Mouse (Mus musculus) kidney, adult 9 months (tissue): ENCODE measurements around the gene Prn.
A peak's percentile ranks its signal among the peaks of the same experiment; 100 is the strongest.

ENCODE experiments used
- DNase-seq: peaks from one replicate; pipeline ENCODE4 v3.0.0; 2022

Prn gene

GRCm38 (mm10) chr2:131909683-131910572, at the start of gene Prn, which contains the start of gene Prnp:
Gene Prn (plus strand): TSS chr2:131909957.
Gene Prnp (plus strand): TSS chr2:131909928.
- peak; percentile 89 for DNase-seq

DNA sequence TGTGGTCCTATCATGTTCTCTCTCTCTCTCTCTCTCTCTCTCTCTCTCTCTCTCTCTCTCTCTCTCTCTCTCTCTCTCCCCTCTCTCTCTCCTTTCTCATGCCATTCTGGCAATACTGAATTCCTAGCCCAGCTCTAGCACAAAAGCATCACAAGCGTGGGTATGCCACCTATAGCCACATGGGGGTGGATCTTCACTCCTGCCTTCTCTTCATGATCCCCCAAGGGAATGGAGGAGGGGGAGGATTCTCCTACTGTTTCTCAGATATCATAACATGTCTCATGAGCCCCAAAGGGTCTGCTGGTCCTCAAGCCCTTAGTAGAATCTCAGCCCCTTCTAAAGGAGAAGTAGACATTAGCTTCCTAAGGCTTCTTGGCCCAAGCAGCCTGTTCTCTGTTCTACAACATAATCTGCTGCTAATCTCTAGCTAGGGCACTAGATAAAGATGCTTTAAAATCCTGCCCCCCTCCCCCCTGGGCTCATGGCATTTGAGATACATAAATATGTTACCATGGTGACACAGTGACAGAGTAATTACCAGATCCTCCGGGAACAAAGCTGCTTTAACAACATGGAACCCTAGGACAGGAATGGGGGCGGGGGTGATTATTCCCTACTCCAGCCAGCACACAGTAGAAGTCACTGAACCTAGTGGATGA, 47.0 kb upstream of the Prn start:
- DNase-seq = no peak

DNA sequence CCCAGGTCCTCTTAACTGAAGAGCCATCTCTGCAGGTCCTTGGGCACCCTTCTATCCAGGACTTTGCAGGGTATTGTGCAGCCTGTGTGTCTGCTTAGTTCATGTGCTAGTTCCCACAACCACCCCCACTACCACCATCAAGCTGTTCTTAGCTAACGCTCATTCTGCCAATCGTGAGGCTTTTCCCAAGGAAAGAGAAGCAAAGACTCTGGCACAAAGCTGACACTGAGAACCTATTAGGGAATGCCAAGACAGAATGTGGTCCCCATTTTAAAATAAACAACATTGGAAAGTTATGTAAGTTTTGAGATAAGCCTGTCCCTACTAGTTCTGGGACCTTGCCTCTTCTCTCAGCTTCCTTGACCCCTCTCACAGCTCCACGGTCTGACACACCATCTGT, 46.3 kb upstream of the Prn start:
- DNase-seq = no peak

GRCm38 (mm10) chr2:131864262-131864796, 45.4 kb upstream of the Prn start:
- no peak for DNase-seq

GRCm38 (mm10) chr2:131866676-131867075, 43.1 kb upstream of the Prn start:
- no peak for DNase-seq

DNA sequence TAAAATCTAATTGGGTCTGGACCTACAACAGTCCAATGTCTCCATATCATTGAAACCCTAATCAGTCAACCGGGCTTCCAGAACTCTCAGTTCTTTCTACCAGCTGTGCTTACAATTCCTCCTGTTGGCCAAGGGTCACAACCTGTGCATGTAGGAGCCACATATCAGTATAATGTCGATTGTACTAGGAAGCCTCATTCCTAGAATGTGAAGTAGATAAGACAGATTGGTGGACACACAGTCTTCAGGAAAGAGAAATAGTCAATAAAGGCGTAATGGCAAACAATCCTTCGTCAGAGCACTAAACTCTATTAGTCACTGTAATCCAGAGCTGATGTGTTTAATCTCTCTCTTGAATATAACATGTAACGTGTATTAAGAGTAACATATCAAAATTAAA, 40.8 kb upstream of the Prn start:
- DNase-seq = no peak

GRCm38 (mm10) chr2:131873376-131873775, 36.4 kb upstream of the Prn start:
- no peak for DNase-seq

- no peak for DNase-seq
Observed at GRCm38 (mm10) chr2:131876551-131877265, 33.0 kb upstream of the Prn start.

GRCm38 (mm10) chr2:131881766-131882165, 28.0 kb upstream of the Prn start:
- DNase-seq = peak; percentile 66

DNA sequence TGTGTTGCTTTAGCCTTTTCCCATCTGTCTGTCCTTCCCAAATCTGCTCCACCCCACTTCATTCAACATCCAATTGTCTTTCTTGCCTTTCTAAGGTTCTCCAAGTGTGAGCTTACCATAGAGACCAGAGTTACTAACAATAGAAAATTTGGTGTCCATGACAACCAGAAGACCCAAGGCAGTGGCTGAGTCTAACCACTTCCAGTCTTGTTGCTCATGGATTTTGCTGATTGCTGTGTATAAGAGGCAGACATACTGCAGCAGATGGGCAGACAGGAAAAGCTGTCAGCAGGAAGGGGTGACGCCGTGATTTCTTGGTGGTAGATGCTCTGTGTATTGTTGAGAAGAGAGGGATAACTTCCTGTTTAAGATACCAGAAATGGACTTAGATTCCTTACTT, 26.6 kb upstream of the Prn start:
- DNase-seq = no peak

GRCm38 (mm10) chr2:131886503-131887160, 23.1 kb upstream of the Prn start:
- DNase-seq = no peak

GRCm38 (mm10) chr2:131888233-131888632, 21.5 kb upstream of the Prn start:
- DNase-seq = no peak

DNA sequence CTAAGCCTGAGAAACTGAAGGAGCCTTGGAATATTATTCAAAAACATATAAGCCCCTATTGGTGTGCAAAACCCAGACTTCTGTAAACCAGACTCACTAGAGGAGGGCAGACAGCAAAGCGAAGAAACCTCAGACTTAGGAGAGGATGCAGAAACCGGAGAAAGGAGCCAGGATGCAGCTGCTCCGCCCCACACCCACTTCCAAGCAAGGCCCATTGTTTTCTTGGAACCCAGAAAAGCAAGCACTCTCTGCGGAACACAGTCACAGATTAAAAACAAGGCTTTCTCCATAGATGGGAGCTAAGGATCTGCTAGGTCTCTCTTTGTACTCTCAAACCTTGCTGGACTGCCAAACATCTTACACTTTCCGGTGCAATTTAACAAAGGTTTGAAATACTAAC, 17.2 kb upstream of the Prn start:
- no peak for DNase-seq

DNA sequence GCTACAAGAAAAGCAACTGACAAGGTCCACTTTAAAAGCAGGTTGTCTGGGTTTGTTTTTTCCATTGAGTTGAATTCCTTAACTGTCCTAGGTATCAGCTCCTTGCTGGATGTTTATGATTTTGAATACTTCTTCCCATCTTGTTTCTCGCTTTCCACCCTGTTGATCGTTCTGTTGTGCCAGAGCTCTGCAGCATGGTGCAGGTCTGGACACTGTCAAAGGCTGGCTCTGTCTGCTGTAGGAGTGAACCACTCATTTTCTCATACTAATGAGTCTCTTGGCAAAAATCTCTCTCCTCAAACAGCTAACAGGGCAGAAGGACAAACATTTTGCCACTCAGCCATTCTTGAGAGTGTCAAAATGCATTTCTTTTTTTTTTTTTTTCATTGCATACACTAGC, 14.7 kb upstream of the Prn start:
- no peak for DNase-seq

- no peak for DNase-seq
Observed at GRCm38 (mm10) chr2:131896011-131896410, 13.7 kb upstream of the Prn start.

DNA sequence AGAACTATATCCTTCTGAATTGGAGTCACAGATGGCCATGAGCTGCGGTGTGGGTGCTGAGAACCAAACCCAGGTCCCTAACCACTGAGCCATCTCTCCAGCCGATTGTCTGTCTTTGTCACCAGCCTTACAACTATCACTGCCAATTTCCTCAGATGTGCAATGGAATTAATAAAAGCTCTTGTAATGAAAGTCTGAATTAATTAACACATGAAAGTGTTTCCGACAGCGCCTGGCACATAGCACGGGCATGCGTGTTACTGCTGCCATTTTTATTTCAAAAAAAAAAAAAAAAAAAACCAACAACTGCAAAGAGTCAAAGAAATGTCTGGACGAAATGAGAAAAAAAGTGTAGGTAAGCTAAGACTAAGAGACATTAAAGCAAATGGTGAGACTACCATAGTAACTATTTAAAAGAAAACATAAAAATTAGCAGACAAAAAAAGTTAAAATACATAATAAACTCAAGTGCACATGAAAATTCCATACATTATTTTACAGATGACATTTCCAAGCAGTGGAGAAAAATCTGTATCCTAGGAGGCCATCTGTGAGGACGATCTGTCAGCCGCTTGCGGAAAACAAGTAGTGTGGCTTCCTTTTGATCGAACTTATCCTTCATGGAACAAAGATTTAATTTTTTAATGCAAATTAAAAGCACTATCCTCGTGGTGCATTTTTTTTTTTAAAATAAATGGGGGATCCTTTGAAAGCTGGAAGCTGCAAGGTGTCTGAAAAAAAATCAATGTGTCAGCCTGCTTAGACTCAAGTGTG, 12.2 kb upstream of the Prn start:
- no peak for DNase-seq

- no peak for DNase-seq
Observed at GRCm38 (mm10) chr2:131902423-131902822, 7.3 kb upstream of the Prn start.

GRCm38 (mm10) chr2:131902867-131903266, 6.9 kb upstream of the Prn start:
- no peak for DNase-seq

GRCm38 (mm10) chr2:131905025-131905424, 4.7 kb upstream of the Prn start:
- DNase-seq = no peak

DNA sequence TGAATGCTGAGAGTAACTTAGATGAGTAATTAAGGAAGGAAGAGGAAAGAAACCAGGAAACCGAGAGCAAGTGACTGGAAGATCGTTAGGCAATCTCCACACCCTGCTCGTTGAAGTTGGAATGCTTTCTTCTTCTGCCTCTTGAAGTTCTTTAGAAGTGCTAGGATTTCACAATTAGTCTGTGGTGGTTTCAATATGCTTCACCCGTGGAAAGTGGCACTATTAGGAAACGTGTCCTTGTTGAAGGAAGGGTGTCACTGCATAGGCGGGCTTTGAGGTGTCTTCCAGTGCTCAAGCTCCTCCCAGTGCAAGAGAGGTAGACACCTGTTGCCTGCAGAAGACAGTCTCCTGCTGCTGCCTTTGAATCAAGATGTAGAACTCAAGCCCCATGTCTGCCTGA, 4.0 kb upstream of the Prn start:
- DNase-seq = no peak

DNA sequence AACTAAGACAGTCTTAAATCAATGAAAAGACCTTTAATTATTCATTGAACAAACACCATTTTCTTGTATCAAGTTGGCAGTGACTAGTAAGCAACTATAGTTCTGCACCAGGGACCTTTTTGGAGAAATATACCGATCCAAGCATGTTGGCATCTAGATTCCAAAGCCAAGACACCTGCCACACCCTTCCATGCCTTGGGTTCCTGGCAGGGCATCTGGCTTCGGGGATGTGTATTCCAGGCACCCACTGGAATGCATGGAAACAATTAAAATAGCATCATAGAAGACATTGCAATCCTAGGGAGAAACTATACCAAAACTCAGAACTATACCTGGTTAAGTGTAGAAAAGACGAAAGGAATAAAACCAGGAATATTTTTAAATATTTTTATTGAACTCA, 3.5 kb upstream of the Prn start:
- no peak for DNase-seq

DNA sequence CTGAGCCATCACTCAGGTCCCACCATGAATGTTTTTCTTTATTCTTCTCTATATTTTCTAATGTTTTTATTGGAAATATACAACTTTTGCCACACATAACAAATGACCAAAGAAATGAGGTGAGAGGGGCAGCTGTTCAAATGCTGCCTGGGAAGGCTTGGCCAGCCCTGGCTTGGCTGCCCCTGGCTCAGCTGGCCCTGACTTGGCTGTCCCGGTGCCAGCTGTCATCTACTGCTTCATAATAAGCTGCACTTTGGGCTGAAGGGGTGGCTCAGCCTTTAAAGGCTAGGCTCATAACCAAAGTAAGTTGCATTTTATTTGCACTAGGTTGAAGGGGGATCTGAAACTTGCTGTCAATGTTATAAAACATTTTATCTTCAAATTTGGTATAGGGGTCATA, 2.9 kb upstream of the Prn start:
- peak; percentile 68 for DNase-seq
